Mouse (Mus musculus): ENCODE data around the gene Slc35f1. TPM values are rescaled to one million over a fixed set of nuclear protein-coding genes. Genes with fewer than 3 reads are reported as not detected.

The Slc35f1 gene
- polyA plus RNA-seq, 1 experiment from 2014 or later = 35.6 TPM

DNA sequence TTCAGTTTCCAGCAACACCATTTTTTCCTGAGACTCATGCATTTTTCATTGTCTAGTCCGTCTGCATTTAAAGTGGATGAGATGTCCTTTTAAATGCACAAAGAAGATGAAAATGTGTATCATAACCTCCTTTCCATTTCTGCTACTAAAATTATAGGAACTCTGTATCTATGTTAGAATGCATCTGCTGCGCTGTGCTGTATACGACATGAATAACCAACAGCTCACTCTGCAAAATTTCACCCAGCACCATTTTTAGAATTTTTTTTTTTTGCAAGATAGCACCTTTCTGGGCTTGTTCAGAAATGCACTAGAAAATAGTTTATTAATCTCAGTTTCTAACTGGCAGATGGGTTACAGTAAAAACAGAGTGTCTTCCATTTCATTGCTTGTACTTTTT lies 236.0 kb downstream of the Slc35f1 start:
- peak; percentile 25 for DNase-seq
- Histone ChIP-seq H3K4me2 (ENCODE audit: low read length) (no peak overlapping the region), H3K27ac (replicated peaks; ENCODE audit: low read depth, low read length) (0 out of 2 replicates have a peak overlapping the region, but pooled peaks have one; percentile 26), H3K4me3 (replicated peaks; ENCODE audit: low read depth, low read length) (no peak overlapping the region), H3K4me1 (ENCODE audit: control insufficient read depth, insufficient read depth, low read length) (no peaks in the 10 kb centered on the region), H3K9ac (replicated peaks; ENCODE audit: low read length) (no peak overlapping the region), H3K9me3 (ENCODE audit: control insufficient read depth, low read length) (no peaks in the 10 kb centered on the region), H3K27me3 (ENCODE audit: control insufficient read depth, insufficient read depth, low read length) (no peaks in the 10 kb centered on the region), H3K36me3 (ENCODE audit: control insufficient read depth, insufficient read depth, low read length) (no peaks in the 10 kb centered on the region)
- WGBS = 68% methylated on average over 3 of the region's 3 CpGs
- ATAC-seq (ENCODE audit: low FRiP score, low TSS enrichment) = no peak; the same call in 1 of the 2 replicates

DNA sequence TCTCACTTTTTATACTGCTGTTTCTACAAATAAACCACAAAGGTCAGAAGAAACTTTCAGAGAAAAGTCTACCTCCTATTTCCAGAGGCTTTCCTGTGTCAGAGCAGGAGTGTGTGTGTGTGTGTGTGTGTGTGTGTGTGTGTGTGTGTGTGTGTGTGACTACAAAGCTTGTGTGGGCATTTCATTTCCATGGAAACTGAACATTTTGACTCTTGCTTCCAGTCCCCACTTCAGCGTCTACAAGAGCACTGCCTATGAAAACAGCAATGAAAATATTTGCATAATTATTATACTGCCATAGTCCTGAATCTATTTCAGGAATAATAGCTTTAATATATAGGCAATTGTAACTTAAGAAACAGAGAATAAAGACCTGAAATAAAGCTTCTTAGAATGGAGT lies 241.8 kb downstream of the Slc35f1 start:
- Histone ChIP-seq H3K4me3 (replicated peaks; ENCODE audit: low read depth, low read length) (no peak overlapping the region), H3K4me1 (ENCODE audit: control insufficient read depth, insufficient read depth, low read length) (no peaks in the 10 kb centered on the region), H3K9ac (replicated peaks; ENCODE audit: low read length) (no peak overlapping the region), H3K27me3 (ENCODE audit: control insufficient read depth, insufficient read depth, low read length) (no peaks in the 10 kb centered on the region), H3K4me2 (ENCODE audit: low read length) (no peak overlapping the region), H3K36me3 (ENCODE audit: control insufficient read depth, insufficient read depth, low read length) (0 out of 2 replicates have a peak, but pooled peaks cover 2% of the 10 kb centered on the region), H3K27ac (replicated peaks; ENCODE audit: low read depth, low read length) (no peak overlapping the region), H3K9me3 (ENCODE audit: control insufficient read depth, low read length) (no peaks in the 10 kb centered on the region)
- ATAC-seq (ENCODE audit: low FRiP score, low TSS enrichment) (no peak), DNase-seq (no peak)
- 23% methylated on average over 1 of the region's 1 CpGs for WGBS

DNA sequence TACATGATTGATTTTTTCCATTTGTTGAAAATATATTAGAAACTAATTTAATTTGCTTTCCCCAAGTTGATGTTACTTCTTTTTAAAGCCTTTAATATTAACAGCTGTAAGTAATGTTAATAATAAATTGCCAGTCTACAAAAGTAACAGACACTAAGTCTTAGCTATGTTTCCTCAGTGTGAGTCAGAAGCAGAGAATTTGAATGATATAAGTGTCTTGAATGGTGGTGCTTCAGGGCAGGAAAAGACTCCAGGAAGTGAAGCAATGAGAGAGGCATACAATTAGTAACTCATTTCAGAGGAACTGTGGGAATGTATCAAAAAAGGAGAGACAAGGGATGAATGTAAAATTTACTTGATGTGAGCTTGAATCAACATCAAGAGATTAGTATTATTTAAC lies 244.3 kb downstream of the Slc35f1 start:
- DNase-seq = no peak

DNA sequence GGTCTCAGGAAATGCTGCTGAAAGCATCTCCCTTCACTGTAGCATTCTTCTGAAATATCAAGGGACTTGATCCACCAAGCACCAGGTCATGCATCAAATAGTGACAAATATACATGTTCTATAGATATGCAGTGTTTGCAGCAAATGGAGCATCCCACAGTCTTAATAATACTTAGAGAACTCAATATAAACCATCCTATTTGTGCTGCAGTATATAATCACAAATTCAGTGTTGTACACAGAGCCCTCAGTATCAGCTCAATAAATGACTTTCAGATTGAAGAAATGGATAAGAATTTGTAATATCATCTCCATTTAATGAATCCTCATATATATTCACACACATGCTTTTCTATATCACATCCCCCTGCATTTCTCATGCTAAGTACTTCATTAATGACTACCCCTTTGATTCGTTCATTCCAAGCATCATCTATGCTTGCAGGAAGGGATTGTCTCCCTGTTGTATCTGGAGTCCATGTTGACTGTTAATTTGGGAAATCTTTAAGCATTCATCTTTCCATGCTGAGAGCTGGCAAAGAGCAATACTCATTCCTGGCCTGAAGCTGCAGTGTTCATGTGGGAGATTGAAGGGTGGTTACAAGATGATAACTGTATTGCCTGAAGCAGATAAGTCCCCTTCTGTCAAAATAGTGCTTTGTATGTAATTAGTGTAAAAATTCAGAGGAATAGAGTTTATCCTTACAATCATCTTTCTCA lies 249.9 kb downstream of the Slc35f1 start:
- H3K9ac ChIP-seq (replicated peaks; ENCODE audit: low read length) = no peak overlapping the region
- H3K9me3 ChIP-seq (ENCODE audit: control insufficient read depth, low read length) = no peaks in the 10 kb centered on the region
- WGBS = 42% methylated on average over 1 of the region's 1 CpGs
- ATAC-seq (ENCODE audit: low FRiP score, low TSS enrichment) = peak; percentile 75
- H3K4me3 ChIP-seq (replicated peaks; ENCODE audit: low read depth, low read length) = no peak overlapping the region
- H3K4me2 ChIP-seq (ENCODE audit: low read length) = 0 out of 2 replicates have a peak overlapping the region, but pooled peaks have one; percentile 5
- DNase-seq = peak; percentile 67
- no peaks in the 10 kb centered on the region for H3K27me3 ChIP-seq (ENCODE audit: control insufficient read depth, insufficient read depth, low read length)
- H3K4me1 ChIP-seq (ENCODE audit: control insufficient read depth, insufficient read depth, low read length) = peaks cover 5% of the 10 kb centered on the region
- no peaks in the 10 kb centered on the region for H3K36me3 ChIP-seq (ENCODE audit: control insufficient read depth, insufficient read depth, low read length)
- H3K27ac ChIP-seq (replicated peaks; ENCODE audit: low read depth, low read length) = peak overlapping the region; percentile 74

More for the DNA sequence above, 244.3 kb downstream of the Slc35f1 start:
- H3K36me3 ChIP-seq (ENCODE audit: control insufficient read depth, insufficient read depth, low read length) = 0 out of 2 replicates have a peak, but pooled peaks cover 2% of the 10 kb centered on the region
- H3K9ac ChIP-seq (replicated peaks; ENCODE audit: low read length) = no peak overlapping the region
- ATAC-seq (ENCODE audit: low FRiP score, low TSS enrichment) = no peak
- H3K27me3 ChIP-seq (ENCODE audit: control insufficient read depth, insufficient read depth, low read length) = no peaks in the 10 kb centered on the region
- H3K4me2 ChIP-seq (ENCODE audit: low read length) = no peak overlapping the region
- no peaks in the 10 kb centered on the region for H3K9me3 ChIP-seq (ENCODE audit: control insufficient read depth, low read length)
- H3K27ac ChIP-seq (replicated peaks; ENCODE audit: low read depth, low read length) = no peak overlapping the region
- H3K4me3 ChIP-seq (replicated peaks; ENCODE audit: low read depth, low read length) = no peak overlapping the region
- H3K4me1 ChIP-seq (ENCODE audit: control insufficient read depth, insufficient read depth, low read length) = no peaks in the 10 kb centered on the region

GRCm38 (mm10) chr10:52940831-52941216 lies 250.5 kb downstream of the Slc35f1 start:
- Histone ChIP-seq H3K4me1 (ENCODE audit: control insufficient read depth, insufficient read depth, low read length) (peaks cover 5% of the 10 kb centered on the region), H3K9me3 (ENCODE audit: control insufficient read depth, low read length) (no peaks in the 10 kb centered on the region), H3K4me3 (replicated peaks; ENCODE audit: low read depth, low read length) (no peak overlapping the region), H3K27me3 (ENCODE audit: control insufficient read depth, insufficient read depth, low read length) (no peaks in the 10 kb centered on the region), H3K4me2 (ENCODE audit: low read length) (0 out of 2 replicates have a peak overlapping the region, but pooled peaks have one; percentile 5), H3K36me3 (ENCODE audit: control insufficient read depth, insufficient read depth, low read length) (no peaks in the 10 kb centered on the region), H3K9ac (replicated peaks; ENCODE audit: low read length) (no peak overlapping the region), H3K27ac (replicated peaks; ENCODE audit: low read depth, low read length) (peak overlapping the region; percentile 74)
- 29% methylated on average over 5 of the region's 5 CpGs for WGBS
- DNase-seq (peak; percentile 72), ATAC-seq (ENCODE audit: low FRiP score, low TSS enrichment) (peak; percentile 72; the same call in 1 of the 2 replicates)

DNA sequence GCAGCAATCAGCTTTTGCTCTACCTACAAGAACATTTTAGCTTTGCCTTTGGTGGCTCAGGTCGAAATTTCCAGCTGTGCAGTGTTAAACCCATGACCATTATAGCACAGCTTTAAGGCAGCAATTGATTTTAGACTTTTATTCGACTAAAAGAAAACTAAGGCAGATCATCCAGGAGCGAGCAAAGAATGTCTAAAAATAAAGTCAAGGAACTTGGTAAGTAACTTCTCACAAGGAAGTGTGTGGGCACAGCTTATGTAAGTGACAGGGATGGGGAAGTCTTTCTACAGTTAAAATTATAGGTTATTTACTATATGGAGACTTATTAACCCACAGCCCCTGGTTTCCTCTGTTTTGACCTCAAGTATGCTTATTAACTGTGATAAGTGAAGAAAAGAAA lies 262.2 kb downstream of the Slc35f1 start:
- Histone ChIP-seq H3K36me3 (ENCODE audit: control insufficient read depth, insufficient read depth, low read length) (no peaks in the 10 kb centered on the region), H3K9me3 (ENCODE audit: control insufficient read depth, low read length) (no peaks in the 10 kb centered on the region), H3K4me3 (replicated peaks; ENCODE audit: low read depth, low read length) (no peak overlapping the region), H3K27me3 (ENCODE audit: control insufficient read depth, insufficient read depth, low read length) (no peaks in the 10 kb centered on the region), H3K27ac (replicated peaks; ENCODE audit: low read depth, low read length) (no peak overlapping the region), H3K4me2 (ENCODE audit: low read length) (no peak overlapping the region), H3K9ac (replicated peaks; ENCODE audit: low read length) (no peak overlapping the region), H3K4me1 (ENCODE audit: control insufficient read depth, insufficient read depth, low read length) (no peaks in the 10 kb centered on the region)
- ATAC-seq (ENCODE audit: low FRiP score, low TSS enrichment) (no peak), DNase-seq (no peak)
- 88% methylated on average over 3 of the region's 3 CpGs for WGBS

DNA sequence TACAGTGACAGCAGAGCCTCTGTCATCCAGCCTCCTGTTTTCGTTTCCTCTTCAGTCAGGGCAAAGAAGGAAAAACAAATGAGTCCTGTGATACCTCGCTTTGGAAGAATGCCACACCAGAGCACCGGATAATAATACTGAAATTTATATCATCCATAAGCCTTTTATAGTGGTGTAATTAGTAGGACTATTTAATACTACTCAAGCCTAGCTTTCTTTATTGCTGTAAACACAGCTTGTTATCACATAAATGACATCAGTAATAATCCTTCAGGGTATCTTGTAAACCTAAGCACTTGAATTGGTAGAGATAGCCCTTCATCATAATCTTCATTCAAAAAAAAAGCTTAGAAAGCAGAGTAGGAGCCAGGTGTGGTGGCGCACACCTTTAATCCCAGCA lies 266.4 kb downstream of the Slc35f1 start:
- Histone ChIP-seq H3K4me3 (replicated peaks; ENCODE audit: low read depth, low read length) (no peak overlapping the region), H3K27me3 (ENCODE audit: control insufficient read depth, insufficient read depth, low read length) (no peaks in the 10 kb centered on the region), H3K9me3 (ENCODE audit: control insufficient read depth, low read length) (no peaks in the 10 kb centered on the region), H3K4me1 (ENCODE audit: control insufficient read depth, insufficient read depth, low read length) (no peaks in the 10 kb centered on the region), H3K36me3 (ENCODE audit: control insufficient read depth, insufficient read depth, low read length) (no peaks in the 10 kb centered on the region), H3K27ac (replicated peaks; ENCODE audit: low read depth, low read length) (no peak overlapping the region), H3K4me2 (ENCODE audit: low read length) (no peak overlapping the region), H3K9ac (replicated peaks; ENCODE audit: low read length) (no peak overlapping the region)
- no peak for DNase-seq
- 89% methylated on average over 4 of the region's 4 CpGs for WGBS
- ATAC-seq (ENCODE audit: low FRiP score, low TSS enrichment) = no peak

- Histone ChIP-seq H3K27ac (replicated peaks; ENCODE audit: low read depth, low read length) (no peak overlapping the region), H3K9ac (replicated peaks; ENCODE audit: low read length) (no peak overlapping the region), H3K4me2 (ENCODE audit: low read length) (no peak overlapping the region), H3K9me3 (ENCODE audit: control insufficient read depth, low read length) (no peaks in the 10 kb centered on the region), H3K36me3 (ENCODE audit: control insufficient read depth, insufficient read depth, low read length) (no peaks in the 10 kb centered on the region), H3K4me3 (replicated peaks; ENCODE audit: low read depth, low read length) (no peak overlapping the region), H3K4me1 (ENCODE audit: control insufficient read depth, insufficient read depth, low read length) (no peaks in the 10 kb centered on the region), H3K27me3 (ENCODE audit: control insufficient read depth, insufficient read depth, low read length) (no peaks in the 10 kb centered on the region)
- DNase-seq = no peak
- 98% methylated on average over 1 of the region's 1 CpGs for WGBS
- ATAC-seq (ENCODE audit: low FRiP score, low TSS enrichment) = no peak
These were observed 288.9 kb downstream of the Slc35f1 start for GRCm38 (mm10) chr10:52979251-52979650.

DNA sequence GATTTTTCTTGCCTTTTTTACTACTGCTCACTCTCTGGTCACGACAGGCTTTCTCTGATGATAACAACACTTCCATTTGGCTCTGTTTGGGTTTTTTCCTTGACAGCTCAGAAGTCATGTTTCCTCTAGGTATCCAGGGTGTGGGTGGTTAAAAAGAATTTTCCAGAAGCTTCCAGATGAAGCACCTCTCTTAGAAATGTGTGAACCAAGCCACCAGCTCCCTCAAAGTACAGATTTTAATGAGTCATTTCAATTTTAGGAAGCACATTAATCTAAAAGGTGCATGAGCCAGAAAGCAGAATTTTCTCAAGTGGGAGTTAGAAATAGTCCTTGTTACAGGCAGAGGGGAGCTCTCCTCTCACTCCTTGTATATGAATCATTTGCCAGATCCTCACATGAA lies 292.5 kb downstream of the Slc35f1 start:
- 76% methylated on average over 1 of the region's 1 CpGs for WGBS
- Histone ChIP-seq H3K4me1 (ENCODE audit: control insufficient read depth, insufficient read depth, low read length) (no peaks in the 10 kb centered on the region), H3K27me3 (ENCODE audit: control insufficient read depth, insufficient read depth, low read length) (no peaks in the 10 kb centered on the region)

More for the DNA sequence above, 292.5 kb downstream of the Slc35f1 start:
- no peak overlapping the region for H3K9ac ChIP-seq (replicated peaks; ENCODE audit: low read length)
- no peak overlapping the region for H3K4me2 ChIP-seq (ENCODE audit: low read length)
- no peaks in the 10 kb centered on the region for H3K36me3 ChIP-seq (ENCODE audit: control insufficient read depth, insufficient read depth, low read length)
- ATAC-seq (ENCODE audit: low FRiP score, low TSS enrichment) (no peak), DNase-seq (no peak)
- no peak overlapping the region for H3K27ac ChIP-seq (replicated peaks; ENCODE audit: low read depth, low read length)
- no peak overlapping the region for H3K4me3 ChIP-seq (replicated peaks; ENCODE audit: low read depth, low read length)
- H3K9me3 ChIP-seq (ENCODE audit: control insufficient read depth, low read length) = no peaks in the 10 kb centered on the region

Data from midbrain, embryonic 14.5 days (tissue).